Mouse (Mus musculus) heart, postnatal 0 days (tissue): ENCODE measurements around the gene Fmo2. TPM values are rescaled to one million over a fixed set of nuclear protein-coding genes. Genes with fewer than 3 reads are reported as not detected.

Experiments
- ATAC-seq: fragments of 200-750 bp; cut with Nextera tagmentation; 2 replicates; pipeline ENCODE4 v1.8.0; 2017; ENCODE audit warnings: low read depth, moderate number of reproducible peaks, moderate library complexity; ENCODE audit not compliant: insufficient read depth
- DNase-seq: peaks from one replicate; pipeline ENCODE4 v3.0.0-alpha.2; 2016; ENCODE audit warnings: low spot score
- H3K27ac ChIP-seq: fragments of 300-500 bp; sonication (generic); 2 replicates; pipeline ENCODE4 v1.5.1; 2014; ENCODE audit warnings: low read depth, mild to moderate bottlenecking
- H3K27me3 ChIP-seq: fragments of 300-500 bp; sonication (generic); 2 replicates; pipeline ENCODE4 v1.6.1; 2014; ENCODE audit warnings: low read length, mixed read lengths; ENCODE audit not compliant: control insufficient read depth, insufficient read depth
- H3K36me3 ChIP-seq: fragments of 300-500 bp; sonication (generic); replicated peaks from 2 replicates; pipeline ENCODE4 v1.6.1; 2014; ENCODE audit warnings: low read length, mixed read lengths; ENCODE audit not compliant: control insufficient read depth, insufficient read depth
- H3K4me1 ChIP-seq: fragments of 300-500 bp; sonication (generic); 2 replicates; pipeline ENCODE4 v1.6.1; 2014; ENCODE audit warnings: antibody characterized with exemption; ENCODE audit not compliant: control insufficient read depth, insufficient read depth
- H3K4me2 ChIP-seq: fragments of 300-500 bp; sonication (generic); 2 replicates; pipeline ENCODE4 v1.6.1; 2014; ENCODE audit warnings: low read depth, mild to moderate bottlenecking, low read length, moderate library complexity
- H3K4me3 ChIP-seq: fragments of 300-500 bp; sonication (generic); 2 replicates; pipeline ENCODE4 v1.5.1; 2014; ENCODE audit warnings: low read depth, low read length
- H3K9ac ChIP-seq: fragments of 300-500 bp; sonication (generic); replicated peaks from 2 replicates; pipeline ENCODE4 v1.6.1; 2014; ENCODE audit warnings: low read depth, low read length, mixed read lengths
- H3K9me3 ChIP-seq: fragments of 300-500 bp; sonication (generic); replicated peaks from 2 replicates; pipeline ENCODE4 v1.6.1; 2016; ENCODE audit warnings: low read length; ENCODE audit not compliant: control insufficient read depth
- CTCF ChIP-seq: IDR thresholded peaks from 2 replicates; pipeline ENCODE4 v1.5.1; 2016; ENCODE audit warnings: antibody characterized with exemption, control low read depth, low read depth
- EP300 ChIP-seq: IDR thresholded peaks from 2 replicates; pipeline ENCODE4 v1.6.1; 2016; ENCODE audit warnings: antibody characterized with exemption, low read depth
- WGBS: fragments of 180-500 bp; shearing (Covaris S2); extraction: QIAGEN DNeasy Blood & Tissue Kit; methylation state at CpG from one replicate; pipeline ENCODE4 v1.1.7; 2014; 5-methylcytosine and 5-hydroxymethylcytosine counted together
- polyA plus RNA-seq: library from polyadenylated mRNA; unstranded; fragments of >200 nt; fragmentation: Nextera tagmentation; extraction: Ambion mirVana; gene quantifications from 2 replicates; pipeline ENCODE4 v1.2.1, GENCODE M21; 2015
- total RNA-seq: library from RNA; depleted of rRNA; stranded (reverse); fragments of >200 nt; gene quantifications from 2 replicates; pipeline ENCODE4 v1.2.3, GENCODE M21; 2014; ENCODE audit warnings: low replicate concordance

The Fmo2 gene
- total and polyA plus RNA-seq, 2 experiments from 2014 or later = 4.5 to 4.9 TPM

DNA sequence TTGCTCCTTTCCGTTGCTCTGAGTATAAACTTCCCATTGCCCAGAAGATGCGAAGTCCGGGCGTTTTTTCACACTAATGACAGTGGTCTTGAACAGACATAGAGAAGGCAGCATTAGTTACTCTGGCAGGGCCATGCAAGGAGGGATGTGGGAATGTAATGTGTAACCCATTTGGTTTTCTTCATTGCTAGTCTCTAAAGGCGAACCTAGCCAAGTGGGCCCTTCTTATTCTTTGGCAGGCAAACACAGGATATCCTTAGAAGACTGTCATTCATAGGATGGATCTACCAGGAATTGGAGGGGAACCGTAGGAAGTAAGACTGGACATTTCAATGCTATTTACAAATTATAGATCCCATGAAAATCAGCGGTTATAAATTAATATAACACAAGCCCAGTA, 10.9 kb downstream of the Fmo2 start:
- Histone ChIP-seq H3K4me1 (no peaks in the 10 kb centered on the region), H3K9me3 (no peaks in the 10 kb centered on the region), H3K9ac (no peak overlapping the region), H3K27ac (no peak overlapping the region), H3K4me3 (no peak overlapping the region), H3K36me3 (no peaks in the 10 kb centered on the region), H3K4me2 (no peak overlapping the region), H3K27me3 (no peaks in the 10 kb centered on the region)
- ATAC-seq = no peak
- no peak for DNase-seq
- 85% methylated on average over 7 of the region's 7 CpGs for whole genome bisulfite sequencing
- no peak for TF ChIP-seq EP300
- no peak for TF ChIP-seq CTCF

- no peak overlapping the region for H3K27ac ChIP-seq
- ATAC-seq = no peak
- no peaks in the 10 kb centered on the region for H3K4me1 ChIP-seq
- no peaks in the 10 kb centered on the region for H3K36me3 ChIP-seq
- no peaks in the 10 kb centered on the region for H3K27me3 ChIP-seq
- 75% methylated on average over 11 of the region's 11 CpGs for WGBS
- no peak for TF ChIP-seq EP300
- no peak for TF ChIP-seq CTCF
- no peak overlapping the region for H3K9ac ChIP-seq
- H3K9me3 ChIP-seq = no peaks in the 10 kb centered on the region
- no peak overlapping the region for H3K4me3 ChIP-seq
- DNase-seq = no peak
- no peak overlapping the region for H3K4me2 ChIP-seq
Measured at GRCm38 (mm10) chr1:162886138-162886816, 12.2 kb downstream of the Fmo2 start.

DNA sequence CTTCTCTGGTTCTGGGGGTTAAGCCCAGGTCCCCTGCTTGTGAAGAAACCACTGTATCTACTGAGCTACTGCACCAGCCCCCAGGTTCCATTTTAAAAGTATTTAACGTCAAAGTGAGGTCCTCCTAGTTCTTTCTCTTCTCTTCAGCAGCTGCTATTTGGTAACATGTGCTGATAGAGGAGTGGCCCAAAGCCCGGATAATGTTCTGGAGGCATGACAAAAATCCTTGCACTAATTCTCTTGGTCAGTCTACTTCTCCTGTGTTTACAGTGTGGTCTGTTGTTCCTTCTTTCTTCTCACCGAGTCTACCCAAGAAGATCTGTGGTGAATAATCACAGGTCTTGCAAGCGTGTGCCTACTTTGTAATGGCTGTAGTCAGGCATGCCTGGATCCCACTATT, 15.8 kb downstream of the Fmo2 start:
- H3K4me3 ChIP-seq = no peak overlapping the region
- 50% methylated on average over 4 of the region's 4 CpGs for WGBS
- no peak overlapping the region for H3K9ac ChIP-seq
- H3K4me1 ChIP-seq = no peaks in the 10 kb centered on the region
- H3K27me3 ChIP-seq = no peaks in the 10 kb centered on the region
- no peak overlapping the region for H3K27ac ChIP-seq
- TF ChIP-seq EP300 (no peak), CTCF (no peak)
- ATAC-seq = no peak
- H3K4me2 ChIP-seq = no peak overlapping the region
- H3K9me3 ChIP-seq = no peaks in the 10 kb centered on the region
- no peak for DNase-seq
- no peaks in the 10 kb centered on the region for H3K36me3 ChIP-seq

DNA sequence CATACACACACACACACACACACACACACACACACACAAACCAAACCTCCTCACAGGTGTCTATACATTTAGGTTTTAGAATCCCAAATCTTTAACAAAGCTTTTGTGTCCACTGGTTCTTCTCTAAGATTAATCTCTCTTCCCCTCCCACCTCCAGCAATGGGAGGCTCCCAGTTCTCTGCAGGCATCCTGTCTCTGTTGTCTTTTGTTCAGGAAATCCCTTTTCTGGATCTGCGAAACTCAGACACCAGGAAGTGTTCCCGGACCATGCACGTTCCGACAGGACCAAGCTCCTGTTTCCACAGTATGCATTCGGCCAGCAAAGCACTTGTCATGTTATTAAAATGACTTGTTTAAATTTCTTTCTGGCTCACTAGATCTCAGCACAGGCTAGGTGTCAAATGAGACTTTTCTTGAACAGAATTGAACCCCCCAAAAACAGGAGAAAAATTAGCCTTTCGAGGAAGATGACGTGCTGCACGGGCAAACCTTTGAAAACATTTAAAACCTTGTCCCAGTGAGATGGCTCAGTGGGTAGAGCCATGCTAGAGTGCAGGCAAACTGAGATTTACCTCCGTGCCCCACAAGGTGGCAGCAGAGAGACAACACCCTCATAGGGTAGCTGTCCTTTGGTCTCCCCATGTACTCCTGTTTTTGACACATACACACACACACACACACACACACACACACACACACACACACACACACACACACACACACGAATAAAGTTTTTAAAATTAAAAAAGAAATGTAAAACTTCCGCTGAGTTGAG, 18.7 kb downstream of the Fmo2 start:
- ATAC-seq = peak; percentile 44
- DNase-seq = peak; percentile 43
- Histone ChIP-seq H3K27ac (peak overlapping the region; percentile 46; the same call in 1 of the 2 replicates), H3K4me1 (no peaks in the 10 kb centered on the region), H3K9ac (no peak overlapping the region), H3K9me3 (no peaks in the 10 kb centered on the region), H3K27me3 (no peaks in the 10 kb centered on the region), H3K4me3 (no peak overlapping the region), H3K4me2 (no peak overlapping the region), H3K36me3 (no peaks in the 10 kb centered on the region)
- WGBS = 47% methylated on average over 11 of the region's 11 CpGs
- TF ChIP-seq CTCF (peak; percentile 39), EP300 (0 out of 2 replicates have a peak, but pooled peaks have one; percentile 34)

DNA sequence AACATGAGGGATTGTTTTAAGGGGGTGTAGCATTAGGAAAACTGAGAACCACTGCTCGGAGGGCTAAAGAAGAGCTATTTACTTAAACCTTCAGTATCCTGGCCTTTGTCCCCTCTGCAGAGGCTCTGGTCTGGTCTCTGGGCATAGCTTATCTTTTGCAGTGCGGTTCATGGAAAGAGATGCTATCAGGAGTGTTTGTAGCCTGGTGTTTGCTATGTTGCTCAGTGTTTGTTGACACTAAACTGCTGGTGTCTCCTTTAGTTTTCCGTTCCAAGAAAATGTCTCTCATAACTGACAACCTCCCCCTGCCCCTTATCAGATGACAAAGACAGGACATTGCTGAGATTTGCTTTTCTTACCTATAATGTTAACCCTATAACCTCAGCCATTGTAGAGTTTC, 23.4 kb downstream of the Fmo2 start:
- no peaks in the 10 kb centered on the region for H3K9me3 ChIP-seq
- TF ChIP-seq EP300 (no peak), CTCF (no peak)
- ATAC-seq (no peak), DNase-seq (no peak)
- no peaks in the 10 kb centered on the region for H3K27me3 ChIP-seq
- no peak overlapping the region for H3K9ac ChIP-seq
- H3K27ac ChIP-seq = no peak overlapping the region
- 35% methylated on average over 3 of the region's 3 CpGs for WGBS
- no peaks in the 10 kb centered on the region for H3K4me1 ChIP-seq
- H3K4me2 ChIP-seq = no peak overlapping the region
- H3K4me3 ChIP-seq = no peak overlapping the region
- H3K36me3 ChIP-seq = no peaks in the 10 kb centered on the region
